Mouse (Mus musculus): ENCODE data around the gene Sbsn.
"Not testable (repeated sequence)": the region's sequence is repeated elsewhere in the genome, so short reads cannot be mapped to it uniquely, and the experiment has no call there.

Sbsn gene

GRCm38 (mm10) chr7:30751086-30751669, at the start of gene Sbsn:
Gene Sbsn, plus strand, starts transcription at chr7:30751471.
- no peak for DNase-seq

- no peak for DNase-seq
Observed at GRCm38 (mm10) chr7:30706214-30706882, 44.9 kb upstream of the Sbsn start.

GRCm38 (mm10) chr7:30707441-30707840, 43.8 kb upstream of the Sbsn start:
- DNase-seq = no peak

GRCm38 (mm10) chr7:30711942-30712341, 39.3 kb upstream of the Sbsn start, which contains the start of gene Atp4a:
Gene Atp4a, plus strand, starts transcription at chr7:30712209.
- DNase-seq = no peak

- peak; percentile 94 for DNase-seq
Observed at GRCm38 (mm10) chr7:30717006-30717715, 34.1 kb upstream of the Sbsn start.

GRCm38 (mm10) chr7:30717716-30718046, 33.6 kb upstream of the Sbsn start:
- no peak for DNase-seq

- DNase-seq = no peak
Observed at GRCm38 (mm10) chr7:30719669-30720068, 31.6 kb upstream of the Sbsn start.

- peak; percentile 31 for DNase-seq
Observed at GRCm38 (mm10) chr7:30721286-30721685, 30.0 kb upstream of the Sbsn start.

- no peak for DNase-seq
Observed at GRCm38 (mm10) chr7:30723274-30723953, 27.9 kb upstream of the Sbsn start.

- no peak for DNase-seq
Observed at GRCm38 (mm10) chr7:30728214-30728613, 23.1 kb upstream of the Sbsn start.

GRCm38 (mm10) chr7:30728739-30729395, 22.4 kb upstream of the Sbsn start:
- DNase-seq = no peak

GRCm38 (mm10) chr7:30729396-30730063, 21.7 kb upstream of the Sbsn start, which contains the start of gene Tmem147:
Gene Tmem147, minus strand, starts transcription at chr7:30729540.
- peak; percentile 96 for DNase-seq

- peak; percentile 23 for DNase-seq
Observed at GRCm38 (mm10) chr7:30730064-30730722, 21.1 kb upstream of the Sbsn start.

- DNase-seq = no peak
Observed at GRCm38 (mm10) chr7:30736211-30736610, 15.1 kb upstream of the Sbsn start.

- DNase-seq = not testable (repeated sequence)
Observed at GRCm38 (mm10) chr7:30742570-30742969, 8.7 kb upstream of the Sbsn start.

- DNase-seq = not testable (repeated sequence)
Observed at GRCm38 (mm10) chr7:30743617-30744016, 7.7 kb upstream of the Sbsn start, which contains the start of gene Gapdhs. Gene Gapdhs, minus strand, starts transcription at chr7:30743681.

- DNase-seq = peak; percentile 45
Observed at GRCm38 (mm10) chr7:30744022-30744598, 7.2 kb upstream of the Sbsn start.

GRCm38 (mm10) chr7:30747525-30748204, 3.6 kb upstream of the Sbsn start:
- DNase-seq = no peak

GRCm38 (mm10) chr7:30749824-30750606, 1.3 kb upstream of the Sbsn start:
- no peak for DNase-seq

- no peak for DNase-seq
Observed at GRCm38 (mm10) chr7:30757001-30757400, 5.7 kb downstream of the Sbsn start.
